Mouse (Mus musculus) forebrain, embryonic 11.5 days (tissue): Measurements from ENCODE around the gene Ryr1. TPM values are rescaled to one million over a fixed set of nuclear protein-coding genes. Genes with fewer than 3 reads are reported as not detected.

Source experiments
- ATAC-seq: fragments of 200-750 bp; cut with Nextera tagmentation; replicated peaks from 2 replicates; pipeline ENCODE4 v1.8.0; 2017; ENCODE audit warnings: moderate TSS enrichment; ENCODE audit not compliant: low FRiP score
- DNase-seq: peaks from one replicate; pipeline ENCODE4 v3.0.0-alpha.2; 2017; ENCODE audit warnings: low spot score
- H3K27ac ChIP-seq: fragments of 300-500 bp; sonication (generic); 2 replicates; pipeline ENCODE4 v1.5.1; 2014; ENCODE audit warnings: low read depth, low read length
- H3K27me3 ChIP-seq: fragments of 300-500 bp; sonication (generic); 2 replicates; pipeline ENCODE4 v1.6.1; 2014; ENCODE audit warnings: mild to moderate bottlenecking, low read length, mixed read lengths; ENCODE audit not compliant: control insufficient read depth, insufficient read depth
- H3K36me3 ChIP-seq: fragments of 300-500 bp; sonication (generic); 2 replicates; pipeline ENCODE4 v1.6.1; 2014; ENCODE audit warnings: mild to moderate bottlenecking, low read length, moderate library complexity, mixed read lengths; ENCODE audit not compliant: control insufficient read depth, insufficient read depth
- H3K4me1 ChIP-seq: fragments of 300-500 bp; sonication (generic); replicated peaks from 2 replicates; pipeline ENCODE4 v1.6.1; 2014; ENCODE audit warnings: low read length, mixed read lengths; ENCODE audit not compliant: control insufficient read depth, insufficient read depth
- H3K4me2 ChIP-seq: fragments of 300-500 bp; sonication (generic); 2 replicates; pipeline ENCODE4 v1.6.1; 2014; ENCODE audit warnings: low read depth, mild to moderate bottlenecking, low read length, moderate library complexity, mixed read lengths; ENCODE audit not compliant: severe bottlenecking
- H3K4me3 ChIP-seq: fragments of 300-500 bp; sonication (generic); 2 replicates; pipeline ENCODE4 v1.5.1; 2014; ENCODE audit warnings: low read depth, low read length
- H3K9ac ChIP-seq: fragments of 300-500 bp; sonication (generic); 2 replicates; pipeline ENCODE4 v1.6.1; 2014; ENCODE audit warnings: low read length
- H3K9me3 ChIP-seq: fragments of 300-500 bp; sonication (generic); 2 replicates; pipeline ENCODE4 v1.6.1; 2016; ENCODE audit warnings: low read length, mixed read lengths; ENCODE audit not compliant: control insufficient read depth
- WGBS: fragments of 180-500 bp; shearing (Covaris S2); extraction: QIAGEN DNeasy Blood & Tissue Kit; methylation state at CpG from one replicate; pipeline ENCODE4 v1.1.7; 2014; 5-methylcytosine and 5-hydroxymethylcytosine counted together
- polyA plus RNA-seq: library from polyadenylated mRNA; unstranded; fragments of >200 nt; fragmentation: Nextera tagmentation; extraction: Ambion mirVana; gene quantifications from 2 replicates; pipeline ENCODE4 v1.2.1, GENCODE M21; 2014

Gene Ryr1
- polyA plus RNA-seq, 1 experiment from 2014 or later: 1.2 TPM

DNA sequence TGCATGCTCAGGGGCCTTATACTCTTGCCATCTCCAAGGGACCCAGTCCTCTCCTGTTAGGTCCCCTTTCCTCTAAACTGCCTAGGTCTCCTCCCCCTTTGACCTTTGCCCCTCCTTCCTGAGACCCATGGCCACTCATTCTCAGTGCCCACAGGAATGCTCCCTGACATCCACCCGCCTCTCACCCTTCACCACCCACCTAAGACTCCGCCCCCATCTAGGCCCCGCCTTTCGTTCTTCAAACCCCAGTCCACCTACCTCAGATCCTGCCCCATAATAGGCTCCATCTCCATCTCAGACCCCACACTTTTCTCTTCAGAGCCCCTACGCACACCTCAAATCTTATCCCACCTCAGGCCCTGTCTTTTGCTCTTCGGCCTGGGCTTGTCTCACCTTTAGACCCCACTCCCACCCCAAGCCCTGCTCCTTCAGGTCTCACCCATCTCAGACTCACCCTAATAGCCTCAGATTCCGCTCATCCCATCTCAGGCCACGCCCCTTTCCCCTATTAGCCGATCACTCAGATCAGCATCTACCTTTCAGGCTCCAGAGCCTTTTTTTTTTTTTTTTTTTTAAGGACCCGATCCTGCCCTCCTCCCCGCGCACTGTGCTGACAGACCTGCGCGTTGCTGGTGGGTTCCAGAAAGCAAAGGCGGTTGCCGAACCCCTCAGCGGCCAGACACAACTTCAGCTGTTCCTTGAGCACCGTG is 6.7 kb downstream of the Ryr1 start:
- H3K4me2 ChIP-seq: no peak overlapping the region
- 8% methylated on average over 18 of the region's 18 CpGs for WGBS
- H3K4me3 ChIP-seq: no peak overlapping the region
- peaks cover 2% of the 10 kb centered on the region; the same call in 1 of the 2 replicates for H3K4me1 ChIP-seq
- ATAC-seq (no peak), DNase-seq (no peak)
- H3K27ac ChIP-seq: no peak overlapping the region
- no peaks in the 10 kb centered on the region; the same call in 1 of the 2 replicates for H3K27me3 ChIP-seq
- no peak overlapping the region for H3K9ac ChIP-seq
- no peaks in the 10 kb centered on the region for H3K9me3 ChIP-seq
- no peaks in the 10 kb centered on the region for H3K36me3 ChIP-seq

DNA sequence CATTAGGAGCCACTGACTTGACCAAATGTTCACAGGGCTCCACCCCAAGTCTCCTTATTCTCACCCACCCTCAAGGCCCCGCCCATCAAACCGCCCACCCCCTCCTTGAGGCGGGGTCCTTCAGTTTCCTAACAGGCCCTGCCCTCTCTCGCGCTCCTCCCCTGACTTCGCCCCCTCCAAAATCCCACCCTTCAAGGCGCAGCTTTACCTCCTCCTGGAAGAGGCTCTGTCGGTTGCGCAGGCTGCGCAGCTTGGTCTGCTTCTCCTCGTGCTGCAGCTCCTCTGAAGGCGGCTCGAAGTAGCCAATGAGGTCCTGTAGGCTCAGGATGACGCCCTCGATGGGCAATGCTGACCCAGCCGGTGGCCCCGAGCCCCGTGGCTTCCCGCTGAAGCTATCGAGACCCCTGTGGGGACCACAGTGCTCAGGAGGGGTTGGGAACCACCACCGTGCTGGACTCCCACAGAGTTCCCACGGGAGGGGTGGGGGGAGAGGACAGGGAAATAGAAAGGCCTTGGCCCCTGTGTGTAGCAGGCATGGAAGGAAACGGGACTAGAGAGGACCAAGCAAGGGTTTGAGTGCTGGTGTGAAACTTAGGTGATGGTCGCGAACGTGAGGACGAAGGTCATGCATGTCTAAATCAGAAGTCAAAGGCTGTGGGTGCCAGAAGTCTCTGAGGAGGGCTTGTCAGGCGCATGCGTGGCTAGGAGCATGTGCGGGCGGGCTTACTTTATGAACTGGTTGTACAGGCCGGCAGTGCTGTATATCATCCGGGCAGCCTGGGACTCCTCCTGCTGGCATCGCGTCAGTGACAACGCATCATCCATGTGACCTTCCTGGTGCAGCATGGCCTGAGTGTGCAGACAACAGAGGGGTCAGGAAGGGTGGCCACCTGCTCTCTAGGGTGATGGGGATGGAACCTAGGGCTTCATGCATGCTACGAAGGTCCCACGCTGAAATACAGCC is 15.7 kb downstream of the Ryr1 start:
- Histone ChIP-seq H3K27me3 (peaks cover 2% of the 10 kb centered on the region; the same call in 1 of the 2 replicates), H3K4me1 (no peaks in the 10 kb centered on the region; the same call in 1 of the 2 replicates), H3K36me3 (no peaks in the 10 kb centered on the region), H3K27ac (no peak overlapping the region), H3K9ac (peak overlapping the region; percentile 35; the same call in 1 of the 2 replicates), H3K4me2 (peak overlapping the region; percentile 37), H3K4me3 (no peak overlapping the region; the same call in 1 of the 2 replicates), H3K9me3 (no peaks in the 10 kb centered on the region)
- DNase-seq: no peak
- 30% methylated on average over 38 of the region's 38 CpGs for WGBS
- ATAC-seq: no peak

DNA sequence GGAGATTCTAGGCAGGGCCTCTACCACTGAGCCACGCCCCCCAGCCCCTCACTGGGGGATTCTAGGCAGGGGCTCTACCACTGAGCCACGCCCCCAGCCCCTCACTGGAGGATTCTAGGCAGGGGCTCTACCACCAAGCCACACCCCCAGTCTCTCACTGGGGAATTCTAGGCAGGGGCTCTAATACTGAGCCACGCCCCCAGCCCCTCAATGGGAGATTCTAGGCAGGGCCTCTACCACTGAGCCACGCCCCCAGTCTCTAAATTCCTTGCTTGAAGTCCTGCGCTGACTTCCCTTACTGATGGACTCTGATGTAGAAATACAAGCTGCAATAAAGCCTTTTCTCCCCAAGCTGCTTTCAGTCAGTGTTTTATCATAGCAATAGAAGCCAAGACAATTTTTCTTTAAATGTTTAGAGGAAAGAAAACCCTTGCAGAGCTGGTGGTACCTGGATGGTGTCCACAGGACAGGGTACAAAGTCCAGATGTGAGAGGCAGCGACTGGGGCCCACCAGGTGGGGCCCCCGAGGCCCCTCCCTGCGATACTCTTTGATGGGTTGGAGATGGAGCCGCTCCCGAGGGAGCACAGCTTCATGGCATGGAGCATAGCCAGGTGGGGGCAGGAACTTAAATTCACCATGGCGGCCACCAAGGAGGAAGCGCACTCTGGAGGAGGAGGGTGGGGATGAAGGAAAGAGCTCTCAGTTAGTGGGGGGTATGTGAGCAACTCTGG is 23.5 kb downstream of the Ryr1 start:
- Histone ChIP-seq H3K4me3 (no peak overlapping the region), H3K9ac (no peak overlapping the region), H3K4me1 (no peaks in the 10 kb centered on the region), H3K27me3 (no peaks in the 10 kb centered on the region), H3K36me3 (no peaks in the 10 kb centered on the region), H3K9me3 (no peaks in the 10 kb centered on the region), H3K27ac (no peak overlapping the region), H3K4me2 (no peak overlapping the region)
- ATAC-seq (no peak), DNase-seq (no peak)
- 90% methylated on average over 12 of the region's 12 CpGs for WGBS

DNA sequence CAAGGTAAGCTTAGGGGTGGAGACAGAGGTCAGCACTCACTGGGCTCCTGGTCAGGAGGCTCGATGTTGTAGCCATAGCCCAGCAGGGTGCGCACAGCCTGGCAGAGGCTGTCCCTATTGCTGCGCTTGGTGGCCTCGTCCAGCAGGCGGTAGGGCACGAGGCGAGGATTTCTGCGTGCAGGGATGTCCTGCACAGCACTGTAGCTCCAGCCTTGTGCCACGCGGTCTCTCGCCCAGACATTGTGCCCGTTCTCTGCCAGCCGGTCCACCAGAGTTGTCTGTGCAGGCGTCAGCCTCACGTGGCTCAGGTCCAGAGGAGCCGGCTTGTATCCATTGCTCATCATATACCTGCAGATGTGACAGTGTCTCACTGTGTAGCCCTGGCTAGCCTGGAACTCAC is 27.8 kb downstream of the Ryr1 start:
- Histone ChIP-seq H3K27me3 (no peaks in the 10 kb centered on the region), H3K27ac (no peak overlapping the region), H3K4me3 (no peak overlapping the region), H3K9ac (no peak overlapping the region), H3K4me2 (no peak overlapping the region), H3K36me3 (no peaks in the 10 kb centered on the region), H3K9me3 (no peaks in the 10 kb centered on the region), H3K4me1 (no peaks in the 10 kb centered on the region)
- DNase-seq: no peak
- 83% methylated on average over 16 of the region's 16 CpGs for WGBS
- ATAC-seq: no peak

DNA sequence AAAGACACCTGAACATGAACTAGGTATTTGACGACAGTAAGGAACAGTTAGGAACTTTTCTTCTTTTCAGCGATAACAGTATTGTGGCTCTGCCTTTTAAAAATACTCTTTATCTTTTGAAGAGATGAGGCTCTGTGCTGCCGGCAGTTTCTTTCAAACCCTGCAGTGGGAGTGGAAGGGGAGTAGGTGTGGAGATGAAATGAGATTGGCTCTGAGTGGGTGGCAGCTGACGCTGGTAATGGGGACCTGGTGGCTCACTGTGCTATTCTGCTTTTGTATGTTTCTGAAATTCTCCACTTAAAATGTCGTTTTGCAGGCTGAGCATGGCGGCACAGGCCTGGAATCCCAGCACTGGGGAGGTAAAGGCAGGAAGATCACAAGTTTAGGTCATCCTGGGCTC is 36.2 kb downstream of the Ryr1 start:
- no peak for DNase-seq
- no peaks in the 10 kb centered on the region for H3K27me3 ChIP-seq
- H3K4me1 ChIP-seq: no peaks in the 10 kb centered on the region
- no peak for ATAC-seq
- 80% methylated on average over 6 of the region's 6 CpGs for WGBS
- H3K4me2 ChIP-seq: no peak overlapping the region
- H3K4me3 ChIP-seq: no peak overlapping the region
- H3K36me3 ChIP-seq: no peaks in the 10 kb centered on the region
- H3K27ac ChIP-seq: no peak overlapping the region
- H3K9ac ChIP-seq: no peak overlapping the region
- H3K9me3 ChIP-seq: no peaks in the 10 kb centered on the region

DNA sequence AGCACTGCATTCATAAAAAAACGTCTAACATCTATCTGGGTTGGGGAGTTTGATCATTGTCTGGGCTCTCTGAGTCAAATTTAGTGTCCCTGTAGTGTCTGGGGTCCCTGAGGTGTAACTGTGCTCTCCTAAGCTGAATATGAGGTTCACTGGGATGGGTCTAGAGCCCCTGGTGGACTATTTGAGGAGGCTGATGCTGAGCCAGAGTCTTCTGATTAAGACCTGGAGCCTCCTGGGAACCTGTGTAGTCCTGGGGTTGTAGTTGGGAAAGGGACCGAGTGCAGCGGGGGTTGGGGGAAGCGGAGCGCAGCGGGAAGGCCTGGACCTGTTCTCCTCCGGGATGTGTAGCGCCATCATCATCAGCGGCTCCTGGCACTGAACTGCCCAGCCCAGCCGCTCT is 38.1 kb downstream of the Ryr1 start:
- Histone ChIP-seq H3K4me1 (no peaks in the 10 kb centered on the region), H3K9ac (no peak overlapping the region), H3K36me3 (no peaks in the 10 kb centered on the region), H3K4me2 (no peak overlapping the region), H3K27me3 (no peaks in the 10 kb centered on the region), H3K4me3 (no peak overlapping the region), H3K27ac (no peak overlapping the region), H3K9me3 (no peaks in the 10 kb centered on the region)
- no peak for ATAC-seq
- WGBS: 91% methylated on average over 10 of the region's 10 CpGs
- no peak for DNase-seq

DNA sequence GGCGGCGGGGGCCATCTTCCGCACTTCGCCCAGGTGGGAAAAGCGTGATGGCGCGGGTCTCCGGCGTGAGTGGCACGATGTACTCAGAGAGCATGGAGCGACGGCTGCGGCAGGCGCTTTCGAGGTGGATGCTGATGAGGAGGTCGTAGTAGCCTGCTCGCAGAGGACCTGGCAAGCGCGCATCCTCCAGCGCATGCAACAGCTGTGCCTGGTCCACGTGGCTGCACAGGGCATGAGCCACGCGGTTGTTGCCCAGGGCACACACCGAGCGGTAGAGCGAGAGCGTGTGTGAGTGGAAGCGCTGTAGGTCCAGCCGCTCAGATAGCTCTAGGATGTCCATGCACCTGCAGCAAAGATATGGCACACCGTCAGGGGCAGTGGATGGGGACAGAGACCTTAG is 39.0 kb downstream of the Ryr1 start:
- H3K4me2 ChIP-seq: no peak overlapping the region
- H3K4me1 ChIP-seq: no peaks in the 10 kb centered on the region
- no peak for ATAC-seq
- no peak overlapping the region for H3K9ac ChIP-seq
- H3K4me3 ChIP-seq: no peak overlapping the region
- no peaks in the 10 kb centered on the region for H3K36me3 ChIP-seq
- no peak for DNase-seq
- H3K27me3 ChIP-seq: no peaks in the 10 kb centered on the region
- 94% methylated on average over 30 of the region's 30 CpGs for WGBS
- no peak overlapping the region for H3K27ac ChIP-seq
- no peaks in the 10 kb centered on the region for H3K9me3 ChIP-seq

DNA sequence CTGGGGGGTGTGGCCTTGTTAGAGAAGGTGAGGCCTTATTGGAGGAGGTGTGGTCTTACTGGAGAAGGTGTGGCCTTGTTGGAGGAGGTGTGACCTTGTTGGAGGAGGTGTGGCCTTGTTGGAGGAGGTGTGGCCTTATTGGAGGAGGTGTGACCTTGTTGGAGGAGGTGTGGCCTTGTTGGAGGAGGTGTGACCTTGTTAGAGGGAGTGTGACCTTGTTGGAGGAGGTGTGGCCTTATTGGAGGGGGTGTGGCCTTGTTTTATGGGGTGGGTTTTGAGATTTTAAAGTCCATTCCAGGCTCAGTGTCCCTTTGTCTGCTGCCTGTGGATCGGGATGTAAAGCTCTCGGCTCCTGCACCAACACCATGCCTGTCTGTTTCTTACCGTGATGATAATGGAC is 40.6 kb downstream of the Ryr1 start:
- Histone ChIP-seq H3K4me3 (no peak overlapping the region), H3K36me3 (no peaks in the 10 kb centered on the region), H3K9me3 (no peaks in the 10 kb centered on the region), H3K4me1 (no peaks in the 10 kb centered on the region), H3K27me3 (no peaks in the 10 kb centered on the region), H3K4me2 (no peak overlapping the region), H3K9ac (no peak overlapping the region), H3K27ac (no peak overlapping the region)
- no peak for DNase-seq
- no peak for ATAC-seq
- 89% methylated on average over 3 of the region's 3 CpGs for WGBS
